Mouse (Mus musculus) liver, adult (tissue): ENCODE measurements around the gene Emilin3.
A peak's percentile ranks its signal among the peaks of the same experiment; 100 is the strongest.

Source experiments
- GATA4 ChIP-seq: IDR thresholded peaks from 2 replicates; pipeline ENCODE4 v1.6.1; 2014; ENCODE audit warnings: mild to moderate bottlenecking, low read length; ENCODE audit not compliant: insufficient replicate concordance

Gene Emilin3

DNA sequence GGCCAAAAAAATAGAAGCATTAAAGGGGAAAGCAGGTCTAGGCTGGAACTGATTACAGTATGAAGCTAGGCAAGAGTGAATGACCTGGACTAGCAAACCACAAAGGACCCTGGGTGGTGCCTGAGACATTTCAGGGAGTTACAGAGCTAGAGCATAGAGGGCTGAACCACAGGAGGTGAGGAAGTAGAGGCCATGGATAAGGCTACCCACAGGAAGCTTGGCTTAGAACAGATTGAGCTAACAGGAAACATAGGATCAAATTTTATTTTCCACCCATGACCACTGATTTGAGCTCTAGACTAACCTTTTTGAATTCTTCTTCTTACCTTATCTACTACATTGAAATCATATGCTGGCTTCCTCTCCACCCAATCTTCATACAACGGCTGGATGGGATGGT lies 51.8 kb downstream of the Emilin3 start:
- peak; percentile 90 for TF ChIP-seq GATA4
